Mouse (Mus musculus) thymus, postnatal 10 days (tissue): ENCODE measurements around the gene Lamc2.

Experiments used
- DNase-seq, 2 experiments: peaks; one replicate each; pipeline ENCODE4 v3.0.0; 2021; ENCODE audit warnings: low spot score in 2 of 2

Gene Lamc2

GRCm38 (mm10) chr1:153185828-153186803, at the start of gene Lamc2:
Gene Lamc2, minus strand, starts transcription at chr1:153186447.
- DNase-seq, result peak in 1 of 2 experiments; percentile 24

- DNase-seq, result no peak
Measured at GRCm38 (mm10) chr1:153235576-153235975, 49.3 kb upstream of the Lamc2 start.

GRCm38 (mm10) chr1:153231681-153232080, 45.4 kb upstream of the Lamc2 start:
- no peak for DNase-seq

GRCm38 (mm10) chr1:153227916-153228315, 41.7 kb upstream of the Lamc2 start:
- DNase-seq, result no peak

GRCm38 (mm10) chr1:153227096-153227495, 40.8 kb upstream of the Lamc2 start:
- DNase-seq, result no peak

GRCm38 (mm10) chr1:153225786-153226725, 39.8 kb upstream of the Lamc2 start:
- no peak for DNase-seq

- DNase-seq, result no peak
Measured at GRCm38 (mm10) chr1:153224331-153224730, 38.1 kb upstream of the Lamc2 start.

GRCm38 (mm10) chr1:153219376-153219775, 33.1 kb upstream of the Lamc2 start:
- DNase-seq, result no peak

- no peak for DNase-seq
Measured at GRCm38 (mm10) chr1:153216516-153216915, 30.3 kb upstream of the Lamc2 start.

GRCm38 (mm10) chr1:153215676-153216075, 29.4 kb upstream of the Lamc2 start:
- peak; percentile 37 to 56 for DNase-seq

GRCm38 (mm10) chr1:153210992-153211391, 24.7 kb upstream of the Lamc2 start:
- DNase-seq, result no peak

- DNase-seq, result no peak
Measured at GRCm38 (mm10) chr1:153210198-153210597, 24.0 kb upstream of the Lamc2 start.

GRCm38 (mm10) chr1:153202195-153202594, 15.9 kb upstream of the Lamc2 start:
- no peak for DNase-seq

GRCm38 (mm10) chr1:153201448-153201847, 15.2 kb upstream of the Lamc2 start:
- DNase-seq, result no peak

GRCm38 (mm10) chr1:153197316-153197850, 11.1 kb upstream of the Lamc2 start:
- no peak for DNase-seq

GRCm38 (mm10) chr1:153192945-153193344, 6.7 kb upstream of the Lamc2 start:
- DNase-seq, result no peak

- DNase-seq, result no peak
Measured at GRCm38 (mm10) chr1:153192379-153192778, 6.1 kb upstream of the Lamc2 start.

GRCm38 (mm10) chr1:153191943-153192329, 5.7 kb upstream of the Lamc2 start:
- no peak for DNase-seq

GRCm38 (mm10) chr1:153191237-153191942, 5.1 kb upstream of the Lamc2 start:
- DNase-seq, result no peak

- DNase-seq, result no peak
Measured at GRCm38 (mm10) chr1:153188081-153188480, 1.8 kb upstream of the Lamc2 start.

GRCm38 (mm10) chr1:153180586-153181289, 5.5 kb downstream of the Lamc2 start:
- no peak for DNase-seq
